Mouse (Mus musculus): ENCODE measurements around the gene Dera. TPM values are rescaled to one million over a fixed set of nuclear protein-coding genes. Genes with fewer than 3 reads are reported as not detected.
A peak's percentile ranks its signal among the peaks of the same experiment; 100 is the strongest.

Gene Dera
- polyA plus RNA-seq, 1 experiment, result 41.1 TPM

DNA sequence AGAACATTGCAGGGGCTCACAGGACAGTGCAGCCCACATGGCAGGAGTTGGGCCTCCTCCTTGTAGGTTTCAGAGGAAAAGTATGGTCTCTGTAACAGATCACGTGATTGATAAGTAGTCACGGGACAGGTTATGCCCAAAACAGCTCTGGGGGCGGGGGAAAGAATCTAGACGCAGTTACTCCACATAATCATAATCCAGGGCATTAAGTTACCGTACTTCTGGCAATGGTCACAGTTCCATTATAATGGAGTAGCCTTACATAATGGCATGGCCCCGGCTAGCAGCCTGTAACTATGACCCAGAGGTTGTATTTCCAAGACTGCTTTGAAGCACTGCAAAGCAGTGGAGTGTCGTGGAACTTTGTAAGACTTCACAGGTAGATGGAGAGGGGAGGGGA lies 49.8 kb downstream of the Dera start:
- peaks cover 22% of the 10 kb centered on the region for H3K9me3 ChIP-seq
- no peaks in the 10 kb centered on the region for H3K27me3 ChIP-seq (replicated peaks)
- TF ChIP-seq FLI1 (IDR thresholded peaks at IDR 0.05; ENCODE audit: low read length) (no peak), GATA1 (IDR thresholded peaks at IDR 0.05; ENCODE audit: borderline replicate concordance, low read length) (no peak)
- 0 out of 2 replicates have a peak, but pooled peaks cover 4% of the 10 kb centered on the region for H3K4me1 ChIP-seq
- H3K4me3 ChIP-seq (replicated peaks), result no peak overlapping the region
- peaks cover 88% of the 10 kb centered on the region for H3K36me3 ChIP-seq (replicated peaks; ENCODE audit: low read length)

DNA sequence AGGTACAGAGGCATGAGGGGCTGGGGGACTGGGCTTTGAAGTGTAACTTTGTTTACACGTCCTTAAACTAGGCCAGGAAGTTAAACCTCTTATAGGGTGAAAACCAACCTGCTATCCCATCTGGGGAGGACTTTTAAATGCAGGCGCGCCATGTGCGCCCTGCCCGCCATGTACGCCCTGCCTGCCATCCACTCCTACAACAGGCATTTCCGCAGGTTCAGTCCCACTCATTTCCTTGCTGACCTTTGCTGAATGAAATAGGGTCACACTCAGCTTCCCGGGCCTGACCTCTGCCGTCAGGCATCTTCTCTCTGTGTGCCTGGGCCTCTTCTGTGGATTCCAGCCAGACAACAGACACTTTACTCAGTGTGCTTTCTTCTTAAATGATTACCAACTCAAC lies 50.3 kb downstream of the Dera start:
- Histone ChIP-seq H3K4me3 (replicated peaks) (no peak overlapping the region), H3K27me3 (replicated peaks) (no peaks in the 10 kb centered on the region), H3K4me1 (0 out of 2 replicates have a peak, but pooled peaks cover 5% of the 10 kb centered on the region), H3K9me3 (peaks cover 21% of the 10 kb centered on the region), H3K36me3 (replicated peaks; ENCODE audit: low read length) (peaks cover 85% of the 10 kb centered on the region)
- TF ChIP-seq FLI1 (IDR thresholded peaks at IDR 0.05; ENCODE audit: low read length) (no peak), GATA1 (IDR thresholded peaks at IDR 0.05; ENCODE audit: borderline replicate concordance, low read length) (no peak)

GRCm38 (mm10) chr6:137806342-137806741 lies 52.0 kb downstream of the Dera start:
- Histone ChIP-seq H3K4me3 (replicated peaks) (no peak overlapping the region), H3K4me1 (0 out of 2 replicates have a peak, but pooled peaks cover 5% of the 10 kb centered on the region), H3K9me3 (peaks cover 14% of the 10 kb centered on the region), H3K27me3 (replicated peaks) (no peaks in the 10 kb centered on the region), H3K36me3 (replicated peaks; ENCODE audit: low read length) (peaks cover 75% of the 10 kb centered on the region)
- TF ChIP-seq FLI1 (IDR thresholded peaks at IDR 0.05; ENCODE audit: low read length) (no peak), GATA1 (IDR thresholded peaks at IDR 0.05; ENCODE audit: borderline replicate concordance, low read length) (no peak)

- no peaks in the 10 kb centered on the region for H3K27me3 ChIP-seq (replicated peaks)
- H3K4me1 ChIP-seq, result 0 out of 2 replicates have a peak, but pooled peaks cover 5% of the 10 kb centered on the region
- TF ChIP-seq FLI1 (IDR thresholded peaks at IDR 0.05; ENCODE audit: low read length), result no peak
- TF ChIP-seq GATA1 (IDR thresholded peaks at IDR 0.05; ENCODE audit: borderline replicate concordance, low read length), result no peak
- H3K4me3 ChIP-seq (replicated peaks), result no peak overlapping the region
- peaks cover 75% of the 10 kb centered on the region for H3K36me3 ChIP-seq (replicated peaks; ENCODE audit: low read length)
- H3K9me3 ChIP-seq, result peaks cover 14% of the 10 kb centered on the region
Measured at GRCm38 (mm10) chr6:137806806-137807205, 52.5 kb downstream of the Dera start.

DNA sequence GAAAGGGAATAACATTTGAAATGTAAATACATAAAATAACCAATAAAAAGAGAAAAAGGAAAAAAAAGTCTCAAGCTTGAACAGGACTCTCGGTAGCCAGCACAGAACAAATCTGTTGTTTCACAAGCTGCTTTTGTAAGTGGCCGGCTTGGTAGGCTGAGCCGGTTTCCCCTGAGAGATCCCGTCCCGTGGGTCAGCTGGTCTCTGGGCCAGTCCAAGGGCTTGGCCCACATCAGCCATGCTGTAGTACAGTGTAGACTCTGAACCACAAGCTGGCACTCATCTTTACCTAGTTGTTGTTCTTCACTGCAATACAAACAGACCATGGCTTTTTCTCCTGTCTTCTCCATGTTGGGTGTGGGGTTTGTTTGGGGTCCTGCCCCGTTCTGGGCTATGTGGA lies 53.0 kb downstream of the Dera start:
- no peaks in the 10 kb centered on the region for H3K27me3 ChIP-seq (replicated peaks)
- H3K36me3 ChIP-seq (replicated peaks; ENCODE audit: low read length), result peaks cover 75% of the 10 kb centered on the region
- peaks cover 14% of the 10 kb centered on the region for H3K9me3 ChIP-seq
- TF ChIP-seq FLI1 (IDR thresholded peaks at IDR 0.05; ENCODE audit: low read length), result no peak
- no peak for TF ChIP-seq GATA1 (IDR thresholded peaks at IDR 0.05; ENCODE audit: borderline replicate concordance, low read length)
- no peak overlapping the region for H3K4me3 ChIP-seq (replicated peaks)
- 0 out of 2 replicates have a peak, but pooled peaks cover 5% of the 10 kb centered on the region for H3K4me1 ChIP-seq

- TF ChIP-seq GATA1 (IDR thresholded peaks at IDR 0.05; ENCODE audit: borderline replicate concordance, low read length) (no peak), FLI1 (IDR thresholded peaks at IDR 0.05; ENCODE audit: low read length) (no peak)
- Histone ChIP-seq H3K9me3 (peaks cover 11% of the 10 kb centered on the region), H3K36me3 (replicated peaks; ENCODE audit: low read length) (peaks cover 74% of the 10 kb centered on the region), H3K27me3 (replicated peaks) (no peaks in the 10 kb centered on the region), H3K4me1 (peaks cover 12% of the 10 kb centered on the region), H3K4me3 (replicated peaks) (no peak overlapping the region)
Measured at GRCm38 (mm10) chr6:137808706-137809105, 54.4 kb downstream of the Dera start.

DNA sequence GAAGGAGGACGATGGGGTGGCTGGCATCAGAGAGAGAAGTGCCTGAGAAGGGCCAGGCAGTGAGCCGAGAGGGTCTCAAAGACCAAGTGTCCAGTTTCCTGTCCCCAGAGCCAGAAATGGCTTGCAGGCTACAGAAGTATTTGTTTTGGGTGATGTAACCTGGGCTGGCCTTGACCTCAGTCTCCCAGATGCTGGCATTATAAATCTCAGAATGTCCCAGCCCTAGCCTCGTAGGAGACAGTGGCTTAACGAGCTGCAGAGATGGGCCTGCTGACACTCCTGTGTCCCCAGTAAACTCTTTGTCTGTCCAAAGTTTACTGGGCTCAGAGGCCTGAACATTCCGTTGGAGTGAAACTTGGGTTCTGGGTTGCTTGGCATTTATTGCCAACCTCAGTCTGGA lies 55.8 kb downstream of the Dera start:
- Histone ChIP-seq H3K4me3 (replicated peaks) (no peak overlapping the region), H3K27me3 (replicated peaks) (no peaks in the 10 kb centered on the region), H3K4me1 (peaks cover 24% of the 10 kb centered on the region), H3K9me3 (peaks cover 11% of the 10 kb centered on the region), H3K36me3 (replicated peaks; ENCODE audit: low read length) (peaks cover 68% of the 10 kb centered on the region)
- no peak for TF ChIP-seq GATA1 (IDR thresholded peaks at IDR 0.05; ENCODE audit: borderline replicate concordance, low read length)
- TF ChIP-seq FLI1 (IDR thresholded peaks at IDR 0.05; ENCODE audit: low read length), result no peak

- no peaks in the 10 kb centered on the region for H3K27me3 ChIP-seq (replicated peaks)
- H3K36me3 ChIP-seq (replicated peaks; ENCODE audit: low read length), result peaks cover 66% of the 10 kb centered on the region
- no peaks in the 10 kb centered on the region for H3K9me3 ChIP-seq
- peaks cover 21% of the 10 kb centered on the region for H3K4me1 ChIP-seq
- H3K4me3 ChIP-seq (replicated peaks), result no peak overlapping the region
- TF ChIP-seq GATA1 (IDR thresholded peaks at IDR 0.05; ENCODE audit: borderline replicate concordance, low read length) (no peak), FLI1 (IDR thresholded peaks at IDR 0.05; ENCODE audit: low read length) (no peak)
Measured at GRCm38 (mm10) chr6:137814006-137814405, 59.7 kb downstream of the Dera start.

GRCm38 (mm10) chr6:137816508-137816907 lies 62.2 kb downstream of the Dera start:
- no peak for TF ChIP-seq FLI1 (IDR thresholded peaks at IDR 0.05; ENCODE audit: low read length)
- TF ChIP-seq GATA1 (IDR thresholded peaks at IDR 0.05; ENCODE audit: borderline replicate concordance, low read length), result no peak
- no peak overlapping the region for H3K4me3 ChIP-seq (replicated peaks)
- H3K9me3 ChIP-seq, result no peaks in the 10 kb centered on the region
- no peaks in the 10 kb centered on the region for H3K27me3 ChIP-seq (replicated peaks)
- H3K4me1 ChIP-seq, result peaks cover 18% of the 10 kb centered on the region
- H3K36me3 ChIP-seq (replicated peaks; ENCODE audit: low read length), result peaks cover 67% of the 10 kb centered on the region

DNA sequence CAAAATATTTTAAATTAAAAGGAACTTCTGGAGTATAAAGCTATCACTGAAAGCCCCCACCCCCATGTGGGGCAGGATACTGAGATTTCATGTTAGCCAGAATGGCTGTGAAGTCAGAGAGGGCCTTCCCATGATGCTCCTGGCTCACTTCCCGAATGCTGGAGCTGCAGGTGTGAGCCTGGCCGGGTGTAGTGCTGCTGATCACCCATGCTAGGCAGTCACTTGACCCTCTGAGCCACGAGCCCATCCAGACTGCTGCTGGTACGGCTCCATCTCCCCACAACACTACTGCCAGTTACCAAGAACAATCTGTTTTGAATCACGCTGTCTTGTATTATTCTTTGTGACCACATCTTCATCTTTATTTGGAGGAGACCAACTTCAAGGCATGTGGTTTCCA lies 68.2 kb downstream of the Dera start:
- Histone ChIP-seq H3K4me3 (replicated peaks) (peak overlapping the region; percentile 56), H3K9me3 (0 out of 2 replicates have a peak, but pooled peaks cover 4% of the 10 kb centered on the region), H3K36me3 (replicated peaks; ENCODE audit: low read length) (peaks cover 38% of the 10 kb centered on the region), H3K27me3 (replicated peaks) (no peaks in the 10 kb centered on the region), H3K4me1 (no peaks in the 10 kb centered on the region)
- TF ChIP-seq GATA1 (IDR thresholded peaks at IDR 0.05; ENCODE audit: borderline replicate concordance, low read length) (no peak), FLI1 (IDR thresholded peaks at IDR 0.05; ENCODE audit: low read length) (no peak)
